Mouse (Mus musculus): ENCODE data around the gene Usp12. TPM values are rescaled to one million over a fixed set of nuclear protein-coding genes. Genes with fewer than 3 reads are reported as not detected.
A peak's percentile ranks its signal among the peaks of the same experiment; 100 is the strongest.

The Usp12 gene
- polyA plus RNA-seq, 1 experiment = 18.9 TPM

GRCm38 (mm10) chr5:146713836-146714235 lies 81.0 kb downstream of the Usp12 start:
- Histone ChIP-seq H3K27me3 (replicated peaks; ENCODE audit: control insufficient read depth, insufficient read depth, low read length) (no peaks in the 10 kb centered on the region), H3K4me3 (ENCODE audit: insufficient read depth, low read depth, low read length) (no peak overlapping the region), H3K36me3 (ENCODE audit: control insufficient read depth, insufficient read depth, low read length) (no peaks in the 10 kb centered on the region), H3K4me1 (ENCODE audit: control insufficient read depth, insufficient read depth, low read length) (no peaks in the 10 kb centered on the region), H3K27ac (ENCODE audit: insufficient read depth, low read depth, low read length) (no peak overlapping the region)
- no peak for TF ChIP-seq POLR2A (IDR thresholded peaks at IDR 0.05; ENCODE audit: low read depth, low read length)
- no peak for TF ChIP-seq CTCF (conservative IDR thresholded peaks at IDR 0.05; ENCODE audit: insufficient read depth, insufficient read length, low read depth, low read length)
- WGBS = 92% methylated on average over 12 of the region's 12 CpGs
- DNase-seq = no peak

DNA sequence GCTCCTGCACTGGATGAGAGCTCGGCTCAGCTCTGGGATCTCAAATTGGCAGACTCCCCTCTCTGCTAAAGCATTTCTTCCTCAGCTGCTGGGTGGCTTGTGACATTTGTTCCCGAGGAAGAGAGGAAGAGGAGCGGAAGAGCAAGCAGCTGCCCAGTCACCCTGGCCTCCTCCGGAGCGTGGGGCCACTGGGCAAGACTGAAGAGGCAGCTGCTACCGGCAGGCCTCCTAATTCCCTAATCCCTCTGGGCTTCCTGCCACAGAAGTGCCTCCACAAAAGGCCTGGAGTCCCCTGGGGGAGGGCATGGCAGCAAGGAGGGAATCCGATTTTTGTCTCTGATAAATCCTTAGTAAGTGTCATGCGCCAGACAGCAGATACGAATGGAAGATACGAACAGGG lies 81.7 kb downstream of the Usp12 start:
- H3K4me3 ChIP-seq (ENCODE audit: insufficient read depth, low read depth, low read length) = no peak overlapping the region
- H3K27me3 ChIP-seq (replicated peaks; ENCODE audit: control insufficient read depth, insufficient read depth, low read length) = no peaks in the 10 kb centered on the region
- no peaks in the 10 kb centered on the region for H3K4me1 ChIP-seq (ENCODE audit: control insufficient read depth, insufficient read depth, low read length)
- no peak for DNase-seq
- TF ChIP-seq POLR2A (IDR thresholded peaks at IDR 0.05; ENCODE audit: low read depth, low read length) (no peak), CTCF (conservative IDR thresholded peaks at IDR 0.05; ENCODE audit: insufficient read depth, insufficient read length, low read depth, low read length) (no peak)
- WGBS = 61% methylated on average over 10 of the region's 10 CpGs
- H3K36me3 ChIP-seq (ENCODE audit: control insufficient read depth, insufficient read depth, low read length) = no peaks in the 10 kb centered on the region
- no peak overlapping the region for H3K27ac ChIP-seq (ENCODE audit: insufficient read depth, low read depth, low read length)

DNA sequence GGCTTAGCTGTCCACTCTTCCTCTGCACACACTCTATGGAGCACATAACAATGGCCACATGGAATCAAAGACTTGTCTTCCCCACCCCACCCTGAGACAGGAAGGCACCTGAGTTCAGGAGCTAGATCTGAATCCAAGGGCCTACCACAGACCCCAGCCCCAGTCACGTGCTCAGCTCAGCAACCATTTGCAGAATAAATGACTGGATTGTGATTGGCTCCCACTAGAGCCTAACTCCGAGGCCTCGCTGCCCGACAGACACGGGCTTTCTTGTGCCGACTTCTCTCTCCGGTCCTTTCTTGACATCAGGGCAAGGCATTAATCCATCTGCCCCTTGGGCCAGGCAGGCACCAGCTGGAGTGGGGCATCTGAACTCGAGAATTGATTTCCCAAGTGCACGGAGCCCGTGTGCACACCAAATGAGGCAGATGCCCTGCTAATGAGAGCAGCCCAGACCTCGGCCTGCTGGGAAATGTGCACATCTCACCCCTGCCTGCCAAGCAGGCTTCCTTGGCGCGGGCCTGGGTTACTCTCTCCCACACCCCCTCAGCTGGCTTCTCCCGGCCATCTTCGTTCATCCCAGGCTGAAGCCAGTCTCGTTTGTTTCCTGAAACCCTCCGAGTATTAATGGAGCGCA lies 82.4 kb downstream of the Usp12 start:
- no peaks in the 10 kb centered on the region for H3K36me3 ChIP-seq (ENCODE audit: control insufficient read depth, insufficient read depth, low read length)
- H3K27ac ChIP-seq (ENCODE audit: insufficient read depth, low read depth, low read length) = no peak overlapping the region
- no peaks in the 10 kb centered on the region for H3K4me1 ChIP-seq (ENCODE audit: control insufficient read depth, insufficient read depth, low read length)
- H3K4me3 ChIP-seq (ENCODE audit: insufficient read depth, low read depth, low read length) = no peak overlapping the region
- H3K27me3 ChIP-seq (replicated peaks; ENCODE audit: control insufficient read depth, insufficient read depth, low read length) = no peaks in the 10 kb centered on the region
- no peak for DNase-seq
- TF ChIP-seq CTCF (conservative IDR thresholded peaks at IDR 0.05; ENCODE audit: insufficient read depth, insufficient read length, low read depth, low read length) (no peak), POLR2A (IDR thresholded peaks at IDR 0.05; ENCODE audit: low read depth, low read length) (no peak)
- WGBS = 64% methylated on average over 18 of the region's 18 CpGs

GRCm38 (mm10) chr5:146709361-146709760 lies 85.4 kb downstream of the Usp12 start:
- H3K4me1 ChIP-seq (ENCODE audit: control insufficient read depth, insufficient read depth, low read length) = no peaks in the 10 kb centered on the region
- no peak for DNase-seq
- H3K27me3 ChIP-seq (replicated peaks; ENCODE audit: control insufficient read depth, insufficient read depth, low read length) = no peaks in the 10 kb centered on the region
- TF ChIP-seq POLR2A (IDR thresholded peaks at IDR 0.05; ENCODE audit: low read depth, low read length) (no peak), CTCF (conservative IDR thresholded peaks at IDR 0.05; ENCODE audit: insufficient read depth, insufficient read length, low read depth, low read length) (no peak)
- 63% methylated on average over 3 of the region's 3 CpGs for WGBS
- no peak overlapping the region for H3K4me3 ChIP-seq (ENCODE audit: insufficient read depth, low read depth, low read length)
- H3K27ac ChIP-seq (ENCODE audit: insufficient read depth, low read depth, low read length) = no peak overlapping the region
- no peaks in the 10 kb centered on the region for H3K36me3 ChIP-seq (ENCODE audit: control insufficient read depth, insufficient read depth, low read length)

DNA sequence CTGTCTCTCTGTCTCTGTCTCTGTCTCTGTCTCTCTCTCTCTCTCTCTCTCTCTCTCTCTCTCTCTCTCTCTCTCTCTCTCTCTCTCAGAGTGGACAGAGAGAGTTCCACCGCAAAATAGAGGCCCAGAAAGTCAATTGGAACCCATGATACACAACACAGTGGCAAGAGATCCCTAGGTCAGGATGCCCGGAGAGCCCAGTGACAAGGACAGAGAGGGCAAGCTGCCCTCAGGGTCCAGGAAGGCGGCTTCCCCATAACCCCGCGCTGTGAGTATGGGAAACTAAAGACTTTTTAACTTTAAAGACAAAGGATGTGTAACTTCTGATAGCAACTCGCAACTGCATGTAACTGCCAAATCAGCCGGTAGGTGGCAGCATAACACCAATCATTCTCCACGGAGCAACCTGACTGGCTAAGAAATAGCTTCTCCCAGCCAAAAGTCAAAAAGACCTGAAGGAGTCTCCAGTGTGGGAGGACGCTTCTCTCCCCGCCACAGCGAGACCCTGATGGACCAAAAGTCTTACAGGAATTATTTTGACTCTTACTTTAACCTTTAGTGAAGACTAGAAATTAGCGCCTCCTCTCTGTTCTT lies 88.9 kb downstream of the Usp12 start:
- Histone ChIP-seq H3K4me1 (ENCODE audit: control insufficient read depth, insufficient read depth, low read length) (no peaks in the 10 kb centered on the region), H3K27ac (ENCODE audit: insufficient read depth, low read depth, low read length) (no peak overlapping the region), H3K27me3 (replicated peaks; ENCODE audit: control insufficient read depth, insufficient read depth, low read length) (no peaks in the 10 kb centered on the region), H3K36me3 (ENCODE audit: control insufficient read depth, insufficient read depth, low read length) (no peaks in the 10 kb centered on the region), H3K4me3 (ENCODE audit: insufficient read depth, low read depth, low read length) (no peak overlapping the region)
- no peak for TF ChIP-seq POLR2A (IDR thresholded peaks at IDR 0.05; ENCODE audit: low read depth, low read length)
- TF ChIP-seq CTCF (conservative IDR thresholded peaks at IDR 0.05; ENCODE audit: insufficient read depth, insufficient read length, low read depth, low read length) = peak; percentile 91
- peak; percentile 89 for DNase-seq
- WGBS = 10% methylated on average over 12 of the region's 12 CpGs

DNA sequence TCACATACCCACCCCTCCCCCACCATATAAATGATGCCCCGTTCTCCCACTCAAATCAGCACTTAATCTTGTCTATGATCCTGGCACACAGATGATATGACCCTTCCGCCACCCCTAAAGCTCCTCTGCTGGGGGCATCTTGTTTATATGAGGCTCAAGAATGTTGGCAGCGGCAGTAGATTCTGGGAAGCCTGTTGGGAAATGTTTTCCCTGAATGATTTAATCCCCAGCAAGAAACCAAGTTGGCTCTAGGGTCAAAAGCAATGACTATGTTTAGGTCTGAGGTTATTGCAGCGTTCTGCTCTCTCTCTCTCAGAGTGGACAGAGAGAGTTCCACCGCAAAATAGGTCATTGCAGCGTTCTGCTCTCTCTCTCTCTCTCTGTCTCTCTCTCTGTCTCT lies 89.4 kb downstream of the Usp12 start:
- no peak overlapping the region for H3K4me3 ChIP-seq (ENCODE audit: insufficient read depth, low read depth, low read length)
- no peaks in the 10 kb centered on the region for H3K27me3 ChIP-seq (replicated peaks; ENCODE audit: control insufficient read depth, insufficient read depth, low read length)
- no peaks in the 10 kb centered on the region for H3K4me1 ChIP-seq (ENCODE audit: control insufficient read depth, insufficient read depth, low read length)
- DNase-seq = peak; percentile 33
- 38% methylated on average over 6 of the region's 6 CpGs for WGBS
- TF ChIP-seq POLR2A (IDR thresholded peaks at IDR 0.05; ENCODE audit: low read depth, low read length) (no peak), CTCF (conservative IDR thresholded peaks at IDR 0.05; ENCODE audit: insufficient read depth, insufficient read length, low read depth, low read length) (no peak)
- no peaks in the 10 kb centered on the region for H3K36me3 ChIP-seq (ENCODE audit: control insufficient read depth, insufficient read depth, low read length)
- H3K27ac ChIP-seq (ENCODE audit: insufficient read depth, low read depth, low read length) = no peak overlapping the region

DNA sequence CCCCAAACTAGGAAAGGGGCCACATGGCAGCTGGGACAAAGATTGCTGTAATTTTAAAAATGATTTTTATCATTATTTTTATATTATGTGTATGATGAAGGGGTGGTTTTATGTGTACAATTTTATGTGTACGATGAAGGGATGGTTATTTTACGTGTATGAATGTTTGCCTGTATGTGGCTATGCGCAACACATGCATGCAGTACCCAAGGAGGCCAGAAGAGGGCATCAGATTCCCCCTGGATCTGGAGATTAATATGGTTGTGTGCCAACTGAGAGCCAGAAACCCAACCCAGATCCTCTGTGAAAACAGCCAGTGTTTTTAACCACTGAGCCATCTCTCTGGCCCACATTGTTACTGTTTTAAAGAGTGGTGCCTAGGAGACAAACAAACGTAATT lies 90.6 kb downstream of the Usp12 start:
- 97% methylated on average over 4 of the region's 4 CpGs for WGBS
- no peak overlapping the region for H3K27ac ChIP-seq (ENCODE audit: insufficient read depth, low read depth, low read length)

More for the DNA sequence above, 90.6 kb downstream of the Usp12 start:
- H3K36me3 ChIP-seq (ENCODE audit: control insufficient read depth, insufficient read depth, low read length) = no peaks in the 10 kb centered on the region
- TF ChIP-seq CTCF (conservative IDR thresholded peaks at IDR 0.05; ENCODE audit: insufficient read depth, insufficient read length, low read depth, low read length) (peak; percentile 25; the same call in 1 of the 2 replicates), POLR2A (IDR thresholded peaks at IDR 0.05; ENCODE audit: low read depth, low read length) (no peak)
- no peaks in the 10 kb centered on the region for H3K27me3 ChIP-seq (replicated peaks; ENCODE audit: control insufficient read depth, insufficient read depth, low read length)
- no peaks in the 10 kb centered on the region for H3K4me1 ChIP-seq (ENCODE audit: control insufficient read depth, insufficient read depth, low read length)
- no peak for DNase-seq
- H3K4me3 ChIP-seq (ENCODE audit: insufficient read depth, low read depth, low read length) = no peak overlapping the region

All from kidney, adult 2 months (tissue).